Mouse (Mus musculus): ENCODE results near the gene P2rx6. TPM values are rescaled to one million over a fixed set of nuclear protein-coding genes. Genes with fewer than 3 reads are reported as not detected.

P2rx6 gene
- total RNA-seq, 1 experiment = 0.09 TPM

DNA sequence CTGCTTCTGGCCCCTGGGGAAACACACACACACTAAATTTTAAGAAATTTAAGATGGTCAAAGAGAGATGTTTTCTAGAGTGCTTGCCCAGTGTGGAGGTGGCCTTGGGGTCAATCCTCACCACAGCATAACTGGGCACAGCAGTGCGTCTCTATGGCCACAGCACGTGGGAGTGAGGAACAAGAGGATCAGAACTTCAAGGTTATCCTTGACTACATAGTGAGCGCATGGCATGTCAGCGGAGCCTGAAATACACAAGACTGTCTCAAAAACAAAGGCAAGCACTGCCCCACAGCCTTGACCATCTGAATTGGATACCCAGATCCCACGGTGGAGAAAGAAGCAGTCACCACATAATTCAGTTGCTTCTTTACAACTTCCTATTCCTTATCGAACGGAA is 22.9 kb downstream of the P2rx6 start:
- Histone ChIP-seq H3K9ac (ENCODE audit: insufficient read depth, low read depth, low read length, poor library complexity, severe bottlenecking) (no peak overlapping the region), H3K36me3 (ENCODE audit: control insufficient read depth, insufficient read depth, low read length, poor library complexity, severe bottlenecking) (no peaks in the 10 kb centered on the region), H3K4me1 (ENCODE audit: control insufficient read depth in 2 of 2, insufficient read depth in 2 of 2, low read length in 2 of 2, poor library complexity in 1 of 2) (no peaks in the 10 kb centered on the region), H3K9me3 (ENCODE audit: control insufficient read depth, insufficient read depth, low read depth, low read length) (no peaks in the 10 kb centered on the region), H3K27ac (ENCODE audit: insufficient read depth, low read depth, low read length, poor library complexity, severe bottlenecking) (no peak overlapping the region), H3K4me3 (ENCODE audit: insufficient read depth in 1 of 2, low read depth in 1 of 2, low read length in 2 of 2, poor library complexity in 1 of 2, severe bottlenecking in 1 of 2) (no peak overlapping the region)
- no peak for DNase-seq (ENCODE audit: low read depth, low spot score)
- TF ChIP-seq HCFC1 (IDR thresholded peaks at IDR 0.05; ENCODE audit: borderline replicate concordance, insufficient read depth, low read length) (no peak), ZC3H11A (IDR thresholded peaks at IDR 0.05; ENCODE audit: borderline replicate concordance, low read depth, low read length) (no peak), MAFK (IDR thresholded peaks at IDR 0.05; ENCODE audit: insufficient read depth, low read depth, low read length) (no peak), ZNF384 (IDR thresholded peaks at IDR 0.05; ENCODE audit: low read depth, low read length) (no peak), CHD2 (IDR thresholded peaks at IDR 0.05; ENCODE audit: low read depth, low read length) (no peak)
- in situ Hi-C loops (cut with MboI; ENCODE audit: low sequenced_read_pairs in 2 of 2, unreplicated experiment in 2 of 2) = no loop called here

DNA sequence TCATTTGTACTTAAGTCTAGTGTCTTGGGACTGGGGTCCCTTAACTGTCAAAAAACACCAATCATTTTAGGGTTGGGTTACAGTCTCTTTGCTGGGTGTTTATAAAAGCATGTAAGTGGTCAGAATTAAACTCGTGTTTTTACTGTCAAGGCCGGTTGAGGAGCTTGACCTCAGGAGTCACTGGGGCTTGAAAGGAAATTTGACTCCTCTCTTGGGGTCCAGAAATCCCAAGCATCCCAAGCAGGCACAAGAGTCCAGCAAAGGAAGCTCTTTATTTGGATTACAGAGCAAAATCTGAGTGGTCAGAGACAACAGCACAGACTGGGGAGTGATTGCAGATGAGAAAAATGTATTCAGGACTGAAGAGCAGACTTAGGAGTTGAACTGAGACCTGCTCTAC is 29.0 kb downstream of the P2rx6 start:
- Histone ChIP-seq H3K9me3 (ENCODE audit: control insufficient read depth, insufficient read depth, low read depth, low read length) (no peaks in the 10 kb centered on the region), H3K9ac (ENCODE audit: insufficient read depth, low read depth, low read length, poor library complexity, severe bottlenecking) (no peak overlapping the region), H3K27ac (ENCODE audit: insufficient read depth, low read depth, low read length, poor library complexity, severe bottlenecking) (no peak overlapping the region), H3K36me3 (ENCODE audit: control insufficient read depth, insufficient read depth, low read length, poor library complexity, severe bottlenecking) (no peaks in the 10 kb centered on the region), H3K4me1 (ENCODE audit: control insufficient read depth in 2 of 2, insufficient read depth in 2 of 2, low read length in 2 of 2, poor library complexity in 1 of 2) (no peaks in the 10 kb centered on the region), H3K4me3 (ENCODE audit: insufficient read depth in 1 of 2, low read depth in 1 of 2, low read length in 2 of 2, poor library complexity in 1 of 2, severe bottlenecking in 1 of 2) (no peak overlapping the region)
- no peak for DNase-seq (ENCODE audit: low read depth, low spot score)
- in situ Hi-C loops (cut with MboI; ENCODE audit: low sequenced_read_pairs in 2 of 2, unreplicated experiment in 2 of 2) = no loop called here
- no peak for TF ChIP-seq MAFK (IDR thresholded peaks at IDR 0.05; ENCODE audit: insufficient read depth, low read depth, low read length)
- TF ChIP-seq ZC3H11A (IDR thresholded peaks at IDR 0.05; ENCODE audit: borderline replicate concordance, low read depth, low read length) = no peak
- TF ChIP-seq CHD2 (IDR thresholded peaks at IDR 0.05; ENCODE audit: low read depth, low read length) = no peak

DNA sequence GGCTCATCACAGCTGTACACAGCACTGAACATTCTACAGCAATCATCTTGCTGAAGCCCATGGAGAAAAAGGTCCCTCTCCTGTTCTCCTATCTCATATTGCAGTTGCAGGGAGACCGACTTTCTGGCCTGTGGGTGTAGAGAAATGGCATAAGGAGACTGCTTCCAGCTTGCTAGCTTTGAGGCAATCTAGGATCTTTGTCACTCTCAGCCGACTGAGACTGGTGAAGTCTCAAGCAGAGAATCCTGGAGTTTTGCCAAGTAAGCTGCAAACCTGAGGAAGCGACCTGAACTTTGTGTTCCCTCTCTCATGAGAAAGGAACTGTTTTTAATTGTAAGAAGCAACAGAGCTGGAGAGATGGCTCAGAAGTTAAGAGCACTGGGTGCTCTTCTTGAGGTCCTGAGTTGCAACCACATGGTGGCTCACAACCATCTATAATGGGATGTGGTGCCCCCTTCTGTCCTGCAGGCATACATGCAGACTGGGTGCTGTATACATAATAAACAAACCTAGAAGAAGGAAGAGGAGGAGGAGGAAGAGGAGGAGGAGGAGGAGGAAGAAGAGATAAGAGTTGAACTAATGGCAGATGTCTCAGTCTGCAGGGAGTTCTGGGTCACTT is 39.4 kb downstream of the P2rx6 start:
- H3K9me3 ChIP-seq (ENCODE audit: control insufficient read depth, insufficient read depth, low read depth, low read length) = no peaks in the 10 kb centered on the region
- no peak overlapping the region for H3K9ac ChIP-seq (ENCODE audit: insufficient read depth, low read depth, low read length, poor library complexity, severe bottlenecking)
- no peaks in the 10 kb centered on the region for H3K4me1 ChIP-seq (ENCODE audit: control insufficient read depth in 2 of 2, insufficient read depth in 2 of 2, low read length in 2 of 2, poor library complexity in 1 of 2)
- H3K4me3 ChIP-seq (ENCODE audit: insufficient read depth in 1 of 2, low read depth in 1 of 2, low read length in 2 of 2, poor library complexity in 1 of 2, severe bottlenecking in 1 of 2) = no peak overlapping the region
- DNase-seq (ENCODE audit: low read depth, low spot score) = no peak
- in situ Hi-C loops (cut with MboI; ENCODE audit: low sequenced_read_pairs in 2 of 2, unreplicated experiment in 2 of 2) = no loop called here
- no peak overlapping the region for H3K27ac ChIP-seq (ENCODE audit: insufficient read depth, low read depth, low read length, poor library complexity, severe bottlenecking)
- TF ChIP-seq HCFC1 (IDR thresholded peaks at IDR 0.05; ENCODE audit: borderline replicate concordance, insufficient read depth, low read length) (no peak), ZNF384 (IDR thresholded peaks at IDR 0.05; ENCODE audit: low read depth, low read length) (no peak), ZC3H11A (IDR thresholded peaks at IDR 0.05; ENCODE audit: borderline replicate concordance, low read depth, low read length) (no peak), MAFK (IDR thresholded peaks at IDR 0.05; ENCODE audit: insufficient read depth, low read depth, low read length) (no peak), CHD2 (IDR thresholded peaks at IDR 0.05; ENCODE audit: low read depth, low read length) (no peak)
- no peaks in the 10 kb centered on the region for H3K36me3 ChIP-seq (ENCODE audit: control insufficient read depth, insufficient read depth, low read length, poor library complexity, severe bottlenecking)

DNA sequence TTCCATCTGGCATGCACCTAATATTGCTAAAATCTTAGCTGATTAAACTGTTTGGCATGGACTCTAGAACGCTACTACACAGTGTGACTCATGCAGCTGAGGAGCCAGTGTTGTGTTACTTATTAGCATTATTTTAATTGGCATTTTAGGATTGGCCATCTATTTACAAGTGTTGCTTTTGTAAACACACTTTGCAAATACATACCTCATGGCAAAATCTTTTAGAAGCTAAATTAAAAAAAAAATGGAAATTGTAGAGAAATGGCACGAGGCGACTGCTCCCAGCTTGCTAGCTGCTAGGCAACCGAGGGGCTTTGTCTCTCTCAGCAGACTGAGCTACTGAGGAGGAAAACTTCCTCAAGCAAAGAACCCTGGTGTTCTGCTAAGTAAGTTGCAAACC is 43.3 kb downstream of the P2rx6 start:
- in situ Hi-C loops (cut with MboI; ENCODE audit: low sequenced_read_pairs in 2 of 2, unreplicated experiment in 2 of 2) = no loop called here

DNA sequence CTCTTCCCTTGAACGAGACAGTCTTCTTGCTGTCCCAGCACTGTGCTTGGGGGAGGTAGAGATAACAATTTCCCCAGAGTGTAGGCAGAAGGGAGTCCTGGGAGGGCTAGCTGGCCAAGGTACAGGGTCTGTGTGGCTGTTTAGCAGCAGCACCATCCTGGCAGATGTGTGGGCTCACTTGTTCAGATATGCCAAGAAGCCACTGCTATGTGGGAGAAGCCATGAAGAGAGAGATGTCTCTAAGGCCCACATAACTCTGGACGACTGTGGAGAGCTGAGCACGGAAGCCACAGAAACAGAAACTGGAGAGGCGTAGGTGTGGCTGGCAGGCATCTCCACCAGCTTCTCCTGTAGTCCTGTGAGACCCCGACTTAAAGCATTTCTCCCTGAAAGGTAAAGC is 44.0 kb downstream of the P2rx6 start:
- no peak for DNase-seq (ENCODE audit: low read depth, low spot score)
- in situ Hi-C loops (cut with MboI; ENCODE audit: low sequenced_read_pairs in 2 of 2, unreplicated experiment in 2 of 2) = no loop called here

More for the DNA sequence above, 43.3 kb downstream of the P2rx6 start:
- no peak for TF ChIP-seq ZC3H11A (IDR thresholded peaks at IDR 0.05; ENCODE audit: borderline replicate concordance, low read depth, low read length)
- no peak for TF ChIP-seq ZNF384 (IDR thresholded peaks at IDR 0.05; ENCODE audit: low read depth, low read length)
- TF ChIP-seq MAFK (IDR thresholded peaks at IDR 0.05; ENCODE audit: insufficient read depth, low read depth, low read length) = no peak
- TF ChIP-seq HCFC1 (IDR thresholded peaks at IDR 0.05; ENCODE audit: borderline replicate concordance, insufficient read depth, low read length) = no peak
- no peak for TF ChIP-seq CHD2 (IDR thresholded peaks at IDR 0.05; ENCODE audit: low read depth, low read length)
- Histone ChIP-seq H3K9me3 (ENCODE audit: control insufficient read depth, insufficient read depth, low read depth, low read length) (no peaks in the 10 kb centered on the region), H3K9ac (ENCODE audit: insufficient read depth, low read depth, low read length, poor library complexity, severe bottlenecking) (no peak overlapping the region), H3K36me3 (ENCODE audit: control insufficient read depth, insufficient read depth, low read length, poor library complexity, severe bottlenecking) (no peaks in the 10 kb centered on the region), H3K4me3 (ENCODE audit: insufficient read depth in 1 of 2, low read depth in 1 of 2, low read length in 2 of 2, poor library complexity in 1 of 2, severe bottlenecking in 1 of 2) (no peak overlapping the region), H3K27ac (ENCODE audit: insufficient read depth, low read depth, low read length, poor library complexity, severe bottlenecking) (no peak overlapping the region), H3K4me1 (ENCODE audit: control insufficient read depth in 2 of 2, insufficient read depth in 2 of 2, low read length in 2 of 2, poor library complexity in 1 of 2) (no peaks in the 10 kb centered on the region)
- no peak for DNase-seq (ENCODE audit: low read depth, low spot score)

More for the DNA sequence above, 44.0 kb downstream of the P2rx6 start:
- Histone ChIP-seq H3K9ac (ENCODE audit: insufficient read depth, low read depth, low read length, poor library complexity, severe bottlenecking) (no peak overlapping the region), H3K4me3 (ENCODE audit: insufficient read depth in 1 of 2, low read depth in 1 of 2, low read length in 2 of 2, poor library complexity in 1 of 2, severe bottlenecking in 1 of 2) (no peak overlapping the region), H3K4me1 (ENCODE audit: control insufficient read depth in 2 of 2, insufficient read depth in 2 of 2, low read length in 2 of 2, poor library complexity in 1 of 2) (no peaks in the 10 kb centered on the region), H3K9me3 (ENCODE audit: control insufficient read depth, insufficient read depth, low read depth, low read length) (no peaks in the 10 kb centered on the region), H3K27ac (ENCODE audit: insufficient read depth, low read depth, low read length, poor library complexity, severe bottlenecking) (no peak overlapping the region), H3K36me3 (ENCODE audit: control insufficient read depth, insufficient read depth, low read length, poor library complexity, severe bottlenecking) (no peaks in the 10 kb centered on the region)
- TF ChIP-seq ZC3H11A (IDR thresholded peaks at IDR 0.05; ENCODE audit: borderline replicate concordance, low read depth, low read length) (no peak), ZNF384 (IDR thresholded peaks at IDR 0.05; ENCODE audit: low read depth, low read length) (no peak), MAFK (IDR thresholded peaks at IDR 0.05; ENCODE audit: insufficient read depth, low read depth, low read length) (no peak), HCFC1 (IDR thresholded peaks at IDR 0.05; ENCODE audit: borderline replicate concordance, insufficient read depth, low read length) (no peak), CHD2 (IDR thresholded peaks at IDR 0.05; ENCODE audit: low read depth, low read length) (no peak)

Measured in ES-E14 (cell line).